ENCODE assay signal across 10 mouse cellular contexts in the genomic region with DNA sequence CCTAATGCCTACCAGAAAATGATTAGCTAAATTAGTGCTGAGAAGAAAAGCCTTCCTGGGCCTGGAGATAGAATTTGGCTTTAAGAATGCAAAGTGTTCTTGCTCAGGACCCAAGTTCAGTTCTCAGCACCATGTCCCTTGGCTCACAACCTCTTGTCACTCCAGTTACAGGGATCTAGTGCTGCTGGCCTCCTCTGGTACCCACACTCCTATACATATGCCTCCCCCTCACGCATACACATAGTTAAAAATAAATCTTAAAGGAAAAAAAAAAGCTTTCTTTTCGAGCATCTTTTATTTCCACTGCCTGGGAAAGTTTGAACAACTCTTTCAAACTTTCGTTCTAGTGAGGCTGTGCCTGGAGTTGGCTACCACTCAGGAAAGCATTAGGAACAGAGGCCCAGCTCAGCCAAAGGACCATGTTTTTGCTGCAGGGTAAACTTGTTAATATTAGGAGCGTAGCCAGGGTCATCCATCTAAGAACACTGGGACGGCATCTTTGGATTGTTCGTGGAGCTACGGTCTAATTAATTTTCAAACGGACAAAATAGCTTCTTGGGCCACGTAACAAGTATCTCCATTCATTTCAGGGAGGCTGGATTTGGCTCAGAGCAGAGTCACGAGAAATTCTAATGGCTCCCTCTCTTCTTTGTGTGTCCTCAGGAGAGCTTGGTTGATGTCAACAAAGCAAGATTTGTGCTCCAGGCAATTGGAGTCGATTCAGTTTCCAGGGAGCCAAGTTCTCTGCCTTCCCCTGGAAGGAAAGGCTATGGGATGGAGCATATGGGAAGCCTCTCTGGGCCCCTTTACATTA.
DNase-seq lines count a peak whose midpoint lies in the region; ATAC-seq and TF ChIP-seq lines count a peak whose summit lies in the region.
"Had no signal": no experiment of that assay in that cellular context is flagged by ENCODE, and none has a peak within 500 bp of the region (broad histone marks: within the 10 kb centered on the region; RNA-seq: fewer than 3 reads in every experiment).

No protein-coding gene starts in this region.

- no peak overlapping the region for H3K4me2 ChIP-seq in hindbrain, embryonic 12.5 days (replicated peaks)
- H3K4me2 ChIP-seq in limb, embryonic 15.5 days, result no peak overlapping the region
- no peak overlapping the region for H3K4me2 ChIP-seq in lung, postnatal 0 days (replicated peaks; ENCODE audit: low read depth, low read length)
- H3K4me2 ChIP-seq: limb, embryonic 12.5 days had no signal

- H3K27ac ChIP-seq in hindbrain, embryonic 12.5 days, result 0 out of 2 replicates have a peak overlapping the region, but pooled peaks have one; percentile 17
- H3K27ac ChIP-seq in limb, embryonic 15.5 days, result peak overlapping the region; percentile 72
- H3K27ac ChIP-seq in lung, postnatal 0 days (ENCODE audit: low read length), result no peak overlapping the region
- H3K27ac ChIP-seq: heart, embryonic 10.5 days; limb, embryonic 12.5 days had no signal

- TF ChIP-seq CTCF in lung, postnatal 0 days (IDR thresholded peaks at IDR 0.05), result no peak

- H3K4me1 ChIP-seq in hindbrain, embryonic 12.5 days, result peaks cover 26% of the 10 kb centered on the region
- peaks cover 4% of the 10 kb centered on the region; the same call in 1 of the 2 replicates for H3K4me1 ChIP-seq in limb, embryonic 15.5 days
- no peaks in the 10 kb centered on the region for H3K4me1 ChIP-seq in lung, postnatal 0 days (ENCODE audit: insufficient read depth, low read depth, low read length)
- H3K4me1 ChIP-seq: heart, embryonic 10.5 days; limb, embryonic 12.5 days had no signal

- TF ChIP-seq EP300 in lung, postnatal 0 days (IDR thresholded peaks at IDR 0.05), result no peak

- ATAC-seq in hindbrain, embryonic 12.5 days (ENCODE audit: low FRiP score), result peak; percentile 52
- ATAC-seq in limb, embryonic 15.5 days (ENCODE audit: insufficient number of reproducible peaks, low FRiP score, low TSS enrichment, low read depth), result peak; percentile 65; the same call in 1 of the 2 replicates
- no peak for ATAC-seq in lung, postnatal 0 days

- peaks cover 37% of the 10 kb centered on the region for H3K27me3 ChIP-seq in hindbrain, embryonic 12.5 days
- no peaks in the 10 kb centered on the region for H3K27me3 ChIP-seq in limb, embryonic 15.5 days
- H3K27me3 ChIP-seq in lung, postnatal 0 days (replicated peaks; ENCODE audit: insufficient read depth, low read length), result no peaks in the 10 kb centered on the region
- H3K27me3 ChIP-seq: limb, embryonic 12.5 days had no signal

- H3K4me3 ChIP-seq in hindbrain, embryonic 12.5 days, result no peak overlapping the region
- H3K4me3 ChIP-seq in limb, embryonic 15.5 days, result no peak overlapping the region
- no peak overlapping the region for H3K4me3 ChIP-seq in lung, postnatal 0 days (ENCODE audit: low read depth, low read length)
- H3K4me3 ChIP-seq: heart, embryonic 10.5 days; limb, embryonic 12.5 days had no signal

- no peaks in the 10 kb centered on the region for H3K36me3 ChIP-seq in hindbrain, embryonic 12.5 days
- H3K36me3 ChIP-seq in limb, embryonic 15.5 days, result no peaks in the 10 kb centered on the region
- no peaks in the 10 kb centered on the region for H3K36me3 ChIP-seq in lung, postnatal 0 days (ENCODE audit: insufficient read depth, low read length)
- H3K36me3 ChIP-seq: heart, embryonic 10.5 days; limb, embryonic 12.5 days had no signal

- H3K9me3 ChIP-seq in hindbrain, embryonic 12.5 days (replicated peaks), result no peaks in the 10 kb centered on the region
- H3K9me3 ChIP-seq in limb, embryonic 15.5 days, result no peaks in the 10 kb centered on the region
- H3K9me3 ChIP-seq in lung, postnatal 0 days (ENCODE audit: low read length), result no peaks in the 10 kb centered on the region
- H3K9me3 ChIP-seq: heart, embryonic 10.5 days; limb, embryonic 12.5 days had no signal

- DNase-seq in embryo, embryonic 10.5 days (ENCODE audit: low spot score), result peak; percentile 42
- DNase-seq in embryo, embryonic 9.5 days (ENCODE audit: extremely low spot score), result no peak
- DNase-seq in Muller cell, postnatal 12 days (ENCODE audit: inconsistent ontology term), result peak; percentile 93
- no peak for DNase-seq in spleen, postnatal 10 days (ENCODE audit: low spot score in 2 of 2)
- no peak for DNase-seq in lung, postnatal 0 days (ENCODE audit: low spot score)
- no peak for DNase-seq in thymus, postnatal 10 days (ENCODE audit: low spot score in 2 of 2)

- no peak overlapping the region for H3K9ac ChIP-seq in hindbrain, embryonic 12.5 days
- no peak overlapping the region for H3K9ac ChIP-seq in limb, embryonic 15.5 days
- H3K9ac ChIP-seq in lung, postnatal 0 days (replicated peaks; ENCODE audit: low read depth), result no peak overlapping the region
- H3K9ac ChIP-seq: limb, embryonic 12.5 days had no signal

- WGBS in hindbrain, embryonic 12.5 days, result 51% methylated on average over 11 of the region's 11 CpGs
- 45% methylated on average over 11 of the region's 11 CpGs for WGBS in limb, embryonic 15.5 days
- WGBS in lung, postnatal 0 days, result 57% methylated on average over 11 of the region's 11 CpGs

Comparison
In these comparisons a context has a peak if more than half of its experiments do, and no peak if none do; other contexts are left out.
1. DNase-seq: peak in embryo, embryonic 10.5 days (single experiment) and Muller cell, postnatal 12 days (single experiment); none in embryo, embryonic 9.5 days (single experiment), spleen, postnatal 10 days (0 of 2), lung, postnatal 0 days (single experiment) and thymus, postnatal 10 days (0 of 2).